Mouse (Mus musculus) midbrain, embryonic 14.5 days (tissue): ENCODE results near the gene Mettl7a3. TPM values are rescaled to one million over a fixed set of nuclear protein-coding genes. Genes with fewer than 3 reads are reported as not detected.
"Not testable (repeated sequence)": the region's sequence is repeated elsewhere in the genome, so short reads cannot be mapped to it uniquely, and the experiment has no call there.

Experiments used
- ATAC-seq: fragments of 200-750 bp; cut with Nextera tagmentation; 2 replicates; pipeline ENCODE4 v1.8.0; 2017; ENCODE audit warnings: moderate number of reproducible peaks, moderate library complexity; ENCODE audit not compliant: low FRiP score, low TSS enrichment
- DNase-seq: peaks from one replicate; pipeline ENCODE4 v3.0.0-alpha.2; 2015
- H3K27ac ChIP-seq: fragments of 300-500 bp; sonication (generic); replicated peaks from 2 replicates; pipeline ENCODE4 v1.5.1; 2014; ENCODE audit warnings: mild to moderate bottlenecking, low read depth, low read length, moderate library complexity
- H3K27me3 ChIP-seq: fragments of 300-500 bp; sonication (generic); 2 replicates; pipeline ENCODE4 v1.6.1; 2014; ENCODE audit warnings: low read length, control low read depth, mixed read lengths; ENCODE audit not compliant: control insufficient read depth, insufficient read depth
- H3K36me3 ChIP-seq: fragments of 300-500 bp; sonication (generic); 2 replicates; pipeline ENCODE4 v1.6.1; 2014; ENCODE audit warnings: low read length, control low read depth; ENCODE audit not compliant: control insufficient read depth, insufficient read depth
- H3K4me1 ChIP-seq: fragments of 300-500 bp; sonication (generic); 2 replicates; pipeline ENCODE4 v1.6.1; 2014; ENCODE audit warnings: mild to moderate bottlenecking, antibody characterized with exemption, low read length, control low read depth; ENCODE audit not compliant: control insufficient read depth, insufficient read depth
- H3K4me2 ChIP-seq: fragments of 300-500 bp; sonication (generic); 2 replicates; pipeline ENCODE4 v1.6.1; 2014; ENCODE audit warnings: mild to moderate bottlenecking, low read length, moderate library complexity
- H3K4me3 ChIP-seq: fragments of 300-500 bp; sonication (generic); replicated peaks from 2 replicates; pipeline ENCODE4 v1.5.1; 2014; ENCODE audit warnings: low read depth, low read length
- H3K9ac ChIP-seq: fragments of 300-500 bp; sonication (generic); replicated peaks from 2 replicates; pipeline ENCODE4 v1.6.1; 2014; ENCODE audit warnings: mild to moderate bottlenecking, low read length, moderate library complexity
- H3K9me3 ChIP-seq: fragments of 300-500 bp; sonication (generic); 2 replicates; pipeline ENCODE4 v1.6.1; 2016; ENCODE audit warnings: low read length, control low read depth, mixed read lengths; ENCODE audit not compliant: control insufficient read depth
- WGBS: fragments of 180-500 bp; shearing (Covaris S2); extraction: QIAGEN DNeasy Blood & Tissue Kit; methylation state at CpG from one replicate; pipeline ENCODE4 v1.1.7; 2014; 5-methylcytosine and 5-hydroxymethylcytosine counted together
- polyA plus RNA-seq: library from polyadenylated mRNA; unstranded; fragments of >200 nt; fragmentation: Nextera tagmentation; extraction: Ambion mirVana; gene quantifications from 2 replicates; pipeline ENCODE4 v1.2.1, GENCODE M21; 2014

The Mettl7a3 gene
- polyA plus RNA-seq, 1 experiment from 2014 or later = not detected

DNA sequence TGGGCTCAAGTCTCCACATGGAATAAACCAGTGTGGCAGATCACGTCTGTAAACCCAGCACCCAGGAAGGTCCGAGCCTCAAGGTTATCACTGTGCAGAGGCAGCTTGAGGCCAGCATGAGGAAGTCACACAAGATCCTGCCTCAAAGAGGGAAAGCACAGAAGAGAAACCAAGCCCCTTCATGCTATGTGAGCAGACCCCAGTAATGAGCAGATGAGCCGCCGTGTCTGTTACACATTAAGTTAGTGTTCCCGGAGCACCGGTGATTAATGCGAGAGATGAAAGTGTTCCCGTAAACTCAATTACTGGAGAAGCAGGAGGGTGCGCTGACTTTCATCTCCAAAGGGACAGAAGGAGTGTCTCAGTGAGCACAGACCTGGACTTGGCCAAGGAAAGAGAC, 31.2 kb downstream of the Mettl7a3 start:
- H3K4me3 ChIP-seq, H3K36me3 ChIP-seq, H3K27me3 ChIP-seq, ATAC-seq, H3K4me1 ChIP-seq, H3K4me2 ChIP-seq, H3K9me3 ChIP-seq, H3K9ac ChIP-seq, DNase-seq, H3K27ac ChIP-seq: not testable (repeated sequence)
- 72% methylated on average over 9 of the region's 9 CpGs for WGBS

DNA sequence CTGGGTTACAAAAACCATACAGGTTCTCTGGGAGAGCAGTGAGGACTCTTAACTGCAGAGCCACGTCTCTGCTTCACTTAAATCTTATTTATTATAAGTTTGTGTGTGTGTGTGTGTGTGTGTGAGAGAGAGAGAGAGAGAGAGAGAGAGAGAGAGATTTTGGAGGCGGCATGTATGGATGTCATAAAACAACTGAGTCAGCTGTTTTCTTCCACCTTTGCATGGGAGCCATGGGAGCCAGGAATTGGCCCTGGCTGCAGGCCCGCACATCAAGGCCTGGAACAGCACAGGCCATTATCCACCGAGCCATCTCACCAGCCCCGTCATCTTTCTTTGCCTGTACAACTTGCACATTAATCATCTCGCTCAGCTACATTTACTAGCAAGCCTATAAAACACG, 32.4 kb downstream of the Mettl7a3 start:
- Histone ChIP-seq H3K9ac (no peak overlapping the region), H3K36me3 (no peaks in the 10 kb centered on the region), H3K27ac (no peak overlapping the region), H3K27me3 (no peaks in the 10 kb centered on the region), H3K4me2 (no peak overlapping the region), H3K4me3 (no peak overlapping the region), H3K4me1 (no peaks in the 10 kb centered on the region), H3K9me3 (no peaks in the 10 kb centered on the region)
- ATAC-seq = no peak
- no peak for DNase-seq
- 88% methylated on average over 7 of the region's 7 CpGs for WGBS

DNA sequence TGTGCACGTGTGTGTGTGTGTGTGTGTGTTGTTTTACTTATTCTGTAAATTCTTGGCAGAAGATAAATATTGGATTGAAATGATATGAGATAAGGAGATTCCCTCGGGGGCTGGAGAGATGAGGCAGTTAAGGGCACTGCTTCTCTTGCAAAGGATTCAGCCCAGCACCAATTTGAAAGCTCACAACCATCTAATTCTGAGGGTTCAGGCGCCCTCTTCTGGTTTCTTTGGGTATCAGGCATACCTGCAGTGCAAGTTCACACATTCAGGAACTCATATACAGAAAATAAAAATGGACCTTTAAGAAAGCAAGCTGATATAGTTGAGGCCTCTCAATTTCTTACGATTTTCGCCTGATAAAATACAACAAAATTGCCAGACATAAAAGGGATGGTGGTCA, 40.3 kb downstream of the Mettl7a3 start:
- Histone ChIP-seq H3K27me3 (no peaks in the 10 kb centered on the region), H3K9ac (no peak overlapping the region), H3K4me3 (no peak overlapping the region), H3K9me3 (no peaks in the 10 kb centered on the region), H3K36me3 (no peaks in the 10 kb centered on the region), H3K4me1 (no peaks in the 10 kb centered on the region), H3K4me2 (no peak overlapping the region), H3K27ac (no peak overlapping the region)
- 32% methylated on average over 5 of the region's 5 CpGs for WGBS
- ATAC-seq (no peak), DNase-seq (peak; percentile 87)

DNA sequence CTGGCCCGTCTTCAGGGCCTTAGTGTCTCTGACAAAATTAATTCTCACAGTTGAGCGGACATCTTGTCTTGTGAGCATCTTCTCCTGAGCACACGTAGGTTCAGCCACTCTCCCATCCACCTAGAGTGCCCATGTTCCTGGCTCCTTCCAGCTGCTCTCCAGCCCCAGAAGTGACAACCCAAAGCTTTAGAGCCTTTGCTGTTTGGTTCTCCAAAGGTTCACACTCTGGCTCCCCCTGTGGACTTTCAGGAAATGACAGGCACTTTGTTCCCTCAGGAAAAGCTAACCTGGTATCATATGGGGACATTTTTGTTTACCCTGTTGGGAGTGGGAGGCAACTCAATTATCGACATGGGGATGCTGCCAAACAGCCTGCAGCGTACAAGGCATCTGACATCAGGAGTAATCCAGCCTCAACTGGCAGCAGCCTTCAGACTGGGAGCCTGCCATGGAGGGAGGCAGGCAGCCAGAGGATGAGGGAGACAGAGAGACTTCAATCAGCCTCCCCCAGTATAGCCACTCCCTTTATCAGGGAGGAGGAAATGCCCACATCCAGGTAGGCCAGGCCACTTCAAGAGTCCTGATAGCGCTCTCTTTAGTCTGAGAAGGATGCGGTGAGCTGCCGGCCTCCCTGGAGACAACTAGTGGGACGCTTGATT, 43.2 kb downstream of the Mettl7a3 start:
- H3K4me2 ChIP-seq, H3K27me3 ChIP-seq, H3K9ac ChIP-seq, H3K4me1 ChIP-seq, H3K4me3 ChIP-seq, DNase-seq, ATAC-seq, H3K36me3 ChIP-seq, H3K27ac ChIP-seq, H3K9me3 ChIP-seq: not testable (repeated sequence)
- WGBS = 33% methylated on average over 3 of the region's 9 CpGs

DNA sequence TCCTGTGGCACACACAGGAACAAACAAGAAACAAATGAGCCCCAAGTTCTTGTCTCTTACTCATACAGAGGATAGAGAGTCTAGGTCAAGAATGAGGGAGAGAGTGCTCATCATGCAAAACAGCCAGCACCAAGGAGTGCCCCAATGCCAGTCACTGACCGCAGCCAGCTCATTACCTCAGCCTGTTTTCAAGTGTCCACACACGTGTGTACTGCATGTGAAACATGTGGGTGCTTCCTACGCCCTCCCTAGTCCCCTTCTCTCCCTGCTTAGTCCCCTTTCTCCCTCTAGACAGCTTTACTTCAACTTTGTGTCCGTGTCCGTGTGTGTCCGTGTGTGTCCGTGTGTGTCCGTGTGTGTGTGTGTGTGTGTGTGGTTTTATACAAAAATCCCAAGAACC, 44.9 kb downstream of the Mettl7a3 start:
- Histone ChIP-seq H3K27ac (no peak overlapping the region), H3K9ac (no peak overlapping the region), H3K4me1 (no peaks in the 10 kb centered on the region), H3K27me3 (no peaks in the 10 kb centered on the region), H3K4me2 (no peak overlapping the region), H3K4me3 (no peak overlapping the region), H3K36me3 (no peaks in the 10 kb centered on the region), H3K9me3 (no peaks in the 10 kb centered on the region)
- no peak for ATAC-seq
- 93% methylated on average over 8 of the region's 8 CpGs for WGBS
- DNase-seq = no peak

DNA sequence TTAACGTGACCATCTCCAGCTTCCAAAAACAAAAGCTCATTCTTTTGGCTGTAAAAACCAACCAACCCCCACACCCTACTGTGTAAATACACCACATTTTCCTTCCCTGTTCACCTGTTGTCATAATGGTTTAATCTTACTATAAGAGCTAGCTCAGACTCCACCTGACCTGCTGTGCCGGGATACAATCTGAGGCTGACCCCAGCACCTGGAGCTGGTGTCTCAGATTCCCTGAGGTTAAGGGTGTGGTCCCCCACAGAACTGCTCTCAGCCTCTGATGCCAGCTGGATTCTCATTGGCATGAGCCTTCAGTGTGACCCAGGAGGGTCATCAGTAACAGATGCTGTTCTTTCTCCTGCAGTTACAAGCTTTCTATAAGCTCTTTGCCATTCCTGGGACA, 45.4 kb downstream of the Mettl7a3 start:
- Histone ChIP-seq H3K4me2 (no peak overlapping the region), H3K9ac (no peak overlapping the region), H3K9me3 (no peaks in the 10 kb centered on the region), H3K4me3 (no peak overlapping the region), H3K27ac (no peak overlapping the region), H3K36me3 (no peaks in the 10 kb centered on the region), H3K27me3 (no peaks in the 10 kb centered on the region), H3K4me1 (no peaks in the 10 kb centered on the region)
- WGBS = 75% methylated on average over 2 of the region's 2 CpGs
- ATAC-seq (no peak), DNase-seq (no peak)

DNA sequence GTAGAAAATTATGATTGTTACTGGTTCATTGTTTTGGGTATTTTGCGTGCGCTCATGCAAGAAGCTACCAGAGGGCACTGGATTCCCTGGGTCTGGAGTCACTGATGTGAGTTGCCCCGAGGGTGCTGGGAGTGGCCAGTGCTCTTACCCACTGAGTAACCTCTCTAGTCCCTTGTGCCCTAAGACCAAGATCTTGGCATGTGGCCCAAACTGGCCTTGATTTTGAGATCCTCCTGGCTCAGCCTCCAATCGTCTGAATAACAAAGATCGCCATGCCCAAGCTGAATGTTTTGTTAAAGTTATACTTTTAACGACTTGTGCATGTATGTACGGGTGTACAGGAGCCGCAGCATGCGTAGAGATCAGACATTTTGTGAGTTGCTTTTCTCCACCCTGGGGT, 51.0 kb downstream of the Mettl7a3 start:
- Histone ChIP-seq H3K4me2 (no peak overlapping the region), H3K27ac (no peak overlapping the region), H3K4me3 (no peak overlapping the region), H3K36me3 (no peaks in the 10 kb centered on the region), H3K4me1 (no peaks in the 10 kb centered on the region), H3K27me3 (no peaks in the 10 kb centered on the region), H3K9ac (no peak overlapping the region), H3K9me3 (no peaks in the 10 kb centered on the region)
- 92% methylated on average over 9 of the region's 9 CpGs for WGBS
- DNase-seq = no peak
- no peak for ATAC-seq

DNA sequence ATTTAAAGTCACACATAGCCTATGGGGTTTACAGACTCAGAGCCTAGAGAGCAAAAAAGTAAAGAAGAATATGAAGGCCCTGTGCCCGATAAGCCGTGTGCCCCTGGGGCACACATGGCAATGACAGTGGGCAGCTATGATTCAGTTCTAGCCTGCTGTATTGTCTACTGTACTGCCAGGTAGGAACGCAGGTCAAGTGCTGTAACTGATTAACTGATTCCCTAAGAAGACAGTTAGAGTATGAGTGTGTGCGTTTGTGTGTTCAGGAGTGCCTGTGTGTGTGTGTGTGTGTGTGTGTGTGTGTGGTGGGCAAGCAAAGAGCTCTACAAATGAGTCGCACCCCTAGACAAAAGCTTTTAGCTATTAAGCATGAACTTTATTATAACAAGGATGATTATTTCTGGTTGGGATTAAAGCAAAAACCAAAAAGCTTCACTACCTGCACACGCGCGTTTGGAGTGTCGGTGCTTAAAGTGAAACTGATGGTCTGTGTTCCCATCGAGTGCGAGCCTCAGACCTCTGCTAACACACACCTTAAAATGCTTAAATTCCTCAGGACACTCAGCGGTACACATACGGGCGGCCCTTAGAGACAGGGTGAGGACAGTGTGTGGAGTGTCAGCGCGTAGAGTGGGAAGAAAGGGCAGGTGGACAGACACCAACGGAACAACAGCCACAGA, 53.0 kb downstream of the Mettl7a3 start:
- Histone ChIP-seq H3K4me2 (no peak overlapping the region), H3K9ac (no peak overlapping the region), H3K4me3 (no peak overlapping the region), H3K36me3 (peaks cover 7% of the 10 kb centered on the region), H3K27me3 (no peaks in the 10 kb centered on the region), H3K9me3 (no peaks in the 10 kb centered on the region), H3K4me1 (no peaks in the 10 kb centered on the region), H3K27ac (no peak overlapping the region)
- ATAC-seq (no peak), DNase-seq (no peak)
- WGBS = 94% methylated on average over 17 of the region's 17 CpGs

DNA sequence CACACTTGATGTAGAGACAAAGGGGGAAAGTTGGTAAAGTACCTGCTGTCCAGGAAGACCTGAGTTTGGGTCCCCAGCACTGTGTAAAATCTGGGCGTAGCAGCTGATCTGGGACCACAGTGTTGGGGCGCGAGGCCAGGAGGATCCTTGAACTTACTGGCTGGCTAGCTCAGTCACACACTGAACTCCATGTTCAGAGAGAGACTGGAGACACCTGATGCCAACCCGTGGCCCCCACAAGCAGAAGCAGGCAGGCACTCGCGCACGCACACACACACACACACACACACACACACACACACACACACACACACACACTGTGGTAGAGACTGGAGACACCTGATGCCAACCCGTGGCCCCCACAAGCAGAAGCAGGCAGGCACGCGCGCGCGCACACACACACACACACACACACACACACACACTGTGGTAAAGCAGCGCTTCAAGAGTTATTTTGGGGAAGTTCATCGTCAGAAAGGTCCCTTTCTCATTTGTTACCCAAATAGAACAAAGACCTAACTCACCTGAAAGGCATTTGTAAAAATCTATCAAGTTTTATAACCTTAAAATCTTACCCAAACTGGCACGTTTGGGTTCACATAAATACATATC, 53.6 kb downstream of the Mettl7a3 start:
- H3K27me3 ChIP-seq = no peaks in the 10 kb centered on the region
- no peaks in the 10 kb centered on the region for H3K4me1 ChIP-seq
- H3K4me3 ChIP-seq = no peak overlapping the region
- no peak for ATAC-seq
- no peak overlapping the region for H3K9ac ChIP-seq
- H3K9me3 ChIP-seq = no peaks in the 10 kb centered on the region
- H3K36me3 ChIP-seq = peaks cover 9% of the 10 kb centered on the region
- WGBS = 90% methylated on average over 16 of the region's 16 CpGs
- no peak overlapping the region for H3K4me2 ChIP-seq
- DNase-seq = no peak
- H3K27ac ChIP-seq = no peak overlapping the region
